ENCODE assay signal across 28 mouse cellular contexts in genomic region chr16:24507927-24508540, GRCm38 (mm10).
DNase-seq lines count a peak whose midpoint lies in the region; ATAC-seq and TF ChIP-seq lines count a peak whose summit lies in the region.
"Had no signal": no experiment of that assay in that cellular context is flagged by ENCODE, and none has a peak within 500 bp of the region (broad histone marks: within the 10 kb centered on the region; RNA-seq: fewer than 3 reads in every experiment).

No protein-coding gene starts in this region.

- no peak for TF ChIP-seq POLR2A in CH12.LX (IDR thresholded peaks at IDR 0.05; ENCODE audit: low read depth, low read length)

- H3K9me3 ChIP-seq in lung, postnatal 0 days (ENCODE audit: low read length): no peaks in the 10 kb centered on the region
- H3K9me3 ChIP-seq in CH12.LX (replicated peaks; ENCODE audit: low read length): no peaks in the 10 kb centered on the region
- no peaks in the 10 kb centered on the region for H3K9me3 ChIP-seq in stomach, postnatal 0 days (ENCODE audit: control insufficient read depth, low read length)
- H3K9me3 ChIP-seq: embryonic facial prominence, embryonic 12.5 days; forebrain, embryonic 10.5 days; forebrain, embryonic 15.5 days; hindbrain, embryonic 12.5 days; midbrain, embryonic 10.5 days; midbrain, embryonic 15.5 days had no signal

- no peaks in the 10 kb centered on the region for H3K36me3 ChIP-seq in lung, postnatal 0 days (ENCODE audit: insufficient read depth, low read length)
- H3K36me3 ChIP-seq in CH12.LX (replicated peaks in 1 of 2; ENCODE audit: control insufficient read depth in 1 of 2, insufficient read depth in 1 of 2, low read length in 1 of 2): no peaks in the 10 kb centered on the region
- no peaks in the 10 kb centered on the region for H3K36me3 ChIP-seq in stomach, postnatal 0 days (ENCODE audit: control insufficient read depth, insufficient read depth, low read length)
- H3K36me3 ChIP-seq: embryonic facial prominence, embryonic 12.5 days; forebrain, embryonic 10.5 days; forebrain, embryonic 15.5 days; hindbrain, embryonic 12.5 days; midbrain, embryonic 10.5 days; midbrain, embryonic 15.5 days had no signal

- no peaks in the 10 kb centered on the region for H3K27me3 ChIP-seq in lung, postnatal 0 days (replicated peaks; ENCODE audit: insufficient read depth, low read length)
- no peaks in the 10 kb centered on the region for H3K27me3 ChIP-seq in CH12.LX (replicated peaks)
- no peaks in the 10 kb centered on the region for H3K27me3 ChIP-seq in stomach, postnatal 0 days (ENCODE audit: control insufficient read depth, insufficient read depth, low read length)
- H3K27me3 ChIP-seq: embryonic facial prominence, embryonic 12.5 days; forebrain, embryonic 15.5 days; hindbrain, embryonic 12.5 days; midbrain, embryonic 15.5 days had no signal

- dilution Hi-C loops in CH12.LX (cut with MboI; ENCODE audit: extremely low pct_ligation_motif_present, extremely low pct_unique_long_range_greater_than_20kb, low sequenced_read_pairs): no loop called here

- no peak overlapping the region for H3K27ac ChIP-seq in lung, postnatal 0 days (ENCODE audit: low read length)
- no peak overlapping the region for H3K27ac ChIP-seq in CH12.LX (ENCODE audit: insufficient read depth, low read depth)
- no peak overlapping the region for H3K27ac ChIP-seq in stomach, postnatal 0 days (replicated peaks)
- H3K27ac ChIP-seq: embryonic facial prominence, embryonic 12.5 days; forebrain, embryonic 10.5 days; gastrocnemius, adult 2 months; hindbrain, embryonic 12.5 days; hindbrain, postnatal 0 days; liver, embryonic 14.5 days; midbrain, embryonic 10.5 days; midbrain, embryonic 15.5 days had no signal

- no peaks in the 10 kb centered on the region for H3K79me2 ChIP-seq in CH12.LX (replicated peaks; ENCODE audit: control insufficient read depth, extremely low read depth, insufficient read depth, poor library complexity, severe bottlenecking)

- TF ChIP-seq CTCF in lung, postnatal 0 days (IDR thresholded peaks at IDR 0.05): no peak
- TF ChIP-seq CTCF in CH12.LX (conservative IDR thresholded peaks at IDR 0.05 in 1 of 2, IDR thresholded peaks at IDR 0.05 in 1 of 2; ENCODE audit: low read depth in 2 of 2, low read length in 2 of 2): no peak
- TF ChIP-seq CTCF in stomach, postnatal 0 days (IDR thresholded peaks at IDR 0.05; ENCODE audit: low read depth): no peak

- TF ChIP-seq RAD21 in CH12.LX (IDR thresholded peaks at IDR 0.05; ENCODE audit: low read depth, low read length): no peak

- no peak overlapping the region for H3K4me2 ChIP-seq in lung, postnatal 0 days (replicated peaks; ENCODE audit: low read depth, low read length)
- H3K4me2 ChIP-seq in CH12.LX (ENCODE audit: insufficient read depth, low read depth, poor library complexity, severe bottlenecking): no peak overlapping the region; the same call in 1 of the 2 replicates
- H3K4me2 ChIP-seq in stomach, postnatal 0 days (replicated peaks; ENCODE audit: low read depth): no peak overlapping the region
- H3K4me2 ChIP-seq: embryonic facial prominence, embryonic 12.5 days; forebrain, embryonic 15.5 days; heart, embryonic 11.5 days; hindbrain, embryonic 12.5 days; midbrain, embryonic 15.5 days had no signal

- no peak overlapping the region for H3K9ac ChIP-seq in lung, postnatal 0 days (replicated peaks; ENCODE audit: low read depth)
- no peak overlapping the region for H3K9ac ChIP-seq in CH12.LX (ENCODE audit: insufficient read depth, low read depth)
- no peak overlapping the region for H3K9ac ChIP-seq in stomach, postnatal 0 days (ENCODE audit: low read length)
- H3K9ac ChIP-seq: embryonic facial prominence, embryonic 12.5 days; forebrain, embryonic 15.5 days; hindbrain, embryonic 12.5 days; liver, embryonic 14.5 days; midbrain, embryonic 15.5 days had no signal

- ATAC-seq in lung, postnatal 0 days: 0 out of 2 replicates have a peak, but pooled peaks have one; percentile 12
- ATAC-seq in monocyte, adult 5-6 weeks (replicated peaks; ENCODE audit: insufficient number of reproducible peaks, low FRiP score, low TSS enrichment, poor library complexity, severe bottlenecking): peak; percentile 39; the same call in 1 of the 2 replicates
- ATAC-seq in stomach, postnatal 0 days (ENCODE audit: low FRiP score, low TSS enrichment): no peak
- ATAC-seq: forebrain, embryonic 15.5 days; hindbrain, postnatal 0 days had no signal

- H3K4me3 ChIP-seq in lung, postnatal 0 days (ENCODE audit: low read depth, low read length): no peak overlapping the region
- no peak overlapping the region for H3K4me3 ChIP-seq in CH12.LX (replicated peaks in 1 of 3; ENCODE audit: low read depth in 2 of 3, low read length in 2 of 3, poor library complexity in 1 of 3)
- H3K4me3 ChIP-seq in stomach, postnatal 0 days (ENCODE audit: low read depth, low read length): no peak overlapping the region
- H3K4me3 ChIP-seq: embryonic facial prominence, embryonic 12.5 days; forebrain, embryonic 10.5 days; forebrain, embryonic 15.5 days; gastrocnemius, adult 2 months; hindbrain, embryonic 12.5 days; midbrain, embryonic 10.5 days; midbrain, embryonic 15.5 days had no signal

- TF ChIP-seq EP300 in lung, postnatal 0 days (IDR thresholded peaks at IDR 0.05): no peak
- no peak; the same call in none of the 2 replicates for TF ChIP-seq EP300 in CH12.LX (IDR thresholded peaks at IDR 0.05; ENCODE audit: low read length)
- TF ChIP-seq EP300 in stomach, postnatal 0 days (optimal IDR thresholded peaks at IDR 0.05): no peak

- WGBS in lung, postnatal 0 days: 90% methylated on average over 5 of the region's 5 CpGs
- WGBS in stomach, postnatal 0 days: 95% methylated on average over 5 of the region's 5 CpGs

- in situ Hi-C loops in CH12.LX (cut with MboI; ENCODE audit: low pct_ligation_motif_present, low pct_unique_long_range_greater_than_20kb, low sequenced_read_pairs): no loop called here

- no peaks in the 10 kb centered on the region; the same call in 1 of the 2 replicates for H3K4me1 ChIP-seq in lung, postnatal 0 days (ENCODE audit: insufficient read depth, low read depth, low read length)
- peaks cover 22 to 56% of the 10 kb centered on the region in 2 experiments for H3K4me1 ChIP-seq in CH12.LX (ENCODE audit: control insufficient read depth in 1 of 2, insufficient read depth in 2 of 2)
- H3K4me1 ChIP-seq in stomach, postnatal 0 days (replicated peaks; ENCODE audit: control insufficient read depth, insufficient read depth): no peaks in the 10 kb centered on the region
- H3K4me1 ChIP-seq: midbrain, embryonic 10.5 days had no signal

- no peak for DNase-seq in lung, postnatal 0 days (ENCODE audit: low spot score)
- DNase-seq in lung, postnatal 36 days: no peak
- peak; percentile 44 for DNase-seq in CH12.LX (ENCODE audit: extremely low read depth)
- DNase-seq in adrenal gland, postnatal 14 days: peak; percentile 78
- DNase-seq in stomach, postnatal 0 days (ENCODE audit: low spot score): no peak
- DNase-seq in spleen, postnatal 4 days (ENCODE audit: low spot score in 2 of 2): no peak
- DNase-seq in frontal cortex, postnatal 14 days (ENCODE audit: low spot score in 2 of 2): no peak
- DNase-seq: cerebellum, adult 11 months; cerebellum, adult 9-11 months; embryo, embryonic 11 days; gastrocnemius, adult 2 months; heart, postnatal 36 days; kidney, adult 11 months; kidney, postnatal 14 days; layer of hippocampus, adult 9-11 months; liver; lung, adult 2 months; lung, postnatal 14 days had no signal

TF ChIP-seq in CH12.LX, 34 proteins besides CTCF, POLR2A, EP300 and RAD21:
- TF ChIP-seq SMC3 (IDR thresholded peaks at IDR 0.05; ENCODE audit: low read depth, low read length): no peak
- TF ChIP-seq MXI1 (IDR thresholded peaks at IDR 0.05; ENCODE audit: low read depth, low read length): no peak
- TF ChIP-seq ZC3H11A (IDR thresholded peaks at IDR 0.05; ENCODE audit: low read depth, low read length): no peak
- peak; percentile 83 for TF ChIP-seq MAFK (IDR thresholded peaks at IDR 0.05; ENCODE audit: insufficient replicate concordance, low read length)
- 0 out of 2 replicates have a peak, but pooled peaks have one; percentile 14 for TF ChIP-seq MEF2A (IDR thresholded peaks at IDR 0.05; ENCODE audit: borderline replicate concordance, low read depth, low read length)
- 0 out of 2 replicates have a peak, but pooled peaks have one; percentile 2 for TF ChIP-seq BHLHE40 (IDR thresholded peaks at IDR 0.05; ENCODE audit: low read depth, low read length)
- TF ChIP-seq ZMIZ1 (IDR thresholded peaks at IDR 0.05; ENCODE audit: low read depth, low read length): no peak

Comparison
In these comparisons a context has a peak if more than half of its experiments do, and no peak if none do; other contexts are left out.
1. DNase-seq: peak in CH12.LX (single experiment) and adrenal gland, postnatal 14 days (single experiment); none in lung, postnatal 0 days (single experiment), lung, postnatal 36 days (single experiment), stomach, postnatal 0 days (single experiment), spleen, postnatal 4 days (0 of 2) and frontal cortex, postnatal 14 days (0 of 2).